Mouse (Mus musculus): Measurements from ENCODE around the gene Cttnbp2nl.
A peak's percentile ranks its signal among the peaks of the same experiment; 100 is the strongest.

Cttnbp2nl gene

GRCm38 (mm10) chr3:105059911-105060310 is 7.0 kb upstream of the Cttnbp2nl start:
- peak; percentile 59 for DNase-seq (ENCODE audit: extremely low read depth, insufficient read length, low spot score)

- peak; percentile 73 for DNase-seq (ENCODE audit: extremely low read depth, insufficient read length, low spot score)
Measured at GRCm38 (mm10) chr3:105058627-105059513, 5.9 kb upstream of the Cttnbp2nl start.

- no peak for DNase-seq (ENCODE audit: extremely low read depth, insufficient read length, low spot score)
Measured at GRCm38 (mm10) chr3:105055666-105056065, 2.7 kb upstream of the Cttnbp2nl start.

- peak; percentile 86 for DNase-seq (ENCODE audit: extremely low read depth, insufficient read length, low spot score)
Measured at GRCm38 (mm10) chr3:105054952-105055351, 2.0 kb upstream of the Cttnbp2nl start.

DNA sequence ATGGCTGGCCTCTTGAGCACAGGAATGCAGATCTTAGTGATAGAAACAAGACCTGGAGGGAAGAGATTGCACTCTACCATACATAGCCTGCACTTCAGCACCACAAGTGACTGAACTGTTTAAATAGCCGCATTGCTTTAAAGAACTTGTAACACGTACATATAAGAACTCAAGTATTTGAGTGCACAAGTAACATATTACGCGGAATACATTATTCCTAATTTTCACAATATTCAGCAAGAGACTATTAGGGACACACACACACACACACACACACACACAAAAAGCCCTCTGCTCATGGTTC is 704 bp upstream of the Cttnbp2nl start:
- DNase-seq (ENCODE audit: extremely low read depth, insufficient read length, low spot score) = no peak

- DNase-seq (ENCODE audit: extremely low read depth, insufficient read length, low spot score) = no peak
Measured at GRCm38 (mm10) chr3:105052171-105052936, 592 bp downstream of the Cttnbp2nl start.

GRCm38 (mm10) chr3:105051103-105051502 is 1.8 kb downstream of the Cttnbp2nl start:
- no peak for DNase-seq (ENCODE audit: extremely low read depth, insufficient read length, low spot score)

- DNase-seq (ENCODE audit: extremely low read depth, insufficient read length, low spot score) = no peak
Measured at GRCm38 (mm10) chr3:105049848-105050247, 3.1 kb downstream of the Cttnbp2nl start.

DNA sequence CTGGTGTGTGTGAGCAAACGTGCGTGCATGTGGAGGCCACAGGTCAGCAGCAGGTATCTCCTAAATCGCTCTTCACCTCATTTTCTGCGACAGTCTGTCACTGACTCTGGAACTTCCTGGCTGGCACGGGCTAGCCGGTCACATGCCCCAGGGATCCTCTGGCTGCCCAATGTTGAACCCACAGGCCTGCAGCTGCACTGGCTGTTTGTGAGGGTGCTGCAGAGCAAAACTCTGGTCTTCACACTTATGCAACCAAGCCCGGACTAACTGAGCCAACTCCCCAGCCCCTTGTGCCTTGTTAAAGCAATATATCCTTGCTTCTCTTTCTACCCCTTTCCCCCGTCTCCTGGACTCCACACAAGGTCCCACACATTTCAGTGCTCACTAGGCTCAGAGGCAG is 5.3 kb downstream of the Cttnbp2nl start:
- DNase-seq (ENCODE audit: extremely low read depth, insufficient read length, low spot score) = peak; percentile 59

DNA sequence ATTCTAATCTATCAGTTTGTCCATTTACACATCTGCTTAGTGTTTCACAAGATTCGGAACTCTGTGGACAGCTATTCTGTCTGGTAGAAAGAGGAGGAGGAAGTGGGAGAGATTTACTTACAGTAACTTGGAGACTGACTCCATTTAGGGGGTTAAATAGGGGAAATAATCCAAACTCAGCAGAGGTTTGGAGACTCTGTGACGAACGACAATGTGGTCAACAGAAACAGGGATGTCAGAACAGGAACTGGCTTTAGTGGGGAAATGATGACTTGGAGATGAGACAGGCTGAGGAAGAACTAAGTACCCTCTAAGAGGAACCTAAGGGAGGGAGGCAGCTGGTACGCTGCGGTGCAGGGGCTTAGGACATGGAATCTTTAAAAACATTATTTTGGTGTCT is 6.1 kb downstream of the Cttnbp2nl start:
- DNase-seq (ENCODE audit: extremely low read depth, insufficient read length, low spot score) = no peak

DNA sequence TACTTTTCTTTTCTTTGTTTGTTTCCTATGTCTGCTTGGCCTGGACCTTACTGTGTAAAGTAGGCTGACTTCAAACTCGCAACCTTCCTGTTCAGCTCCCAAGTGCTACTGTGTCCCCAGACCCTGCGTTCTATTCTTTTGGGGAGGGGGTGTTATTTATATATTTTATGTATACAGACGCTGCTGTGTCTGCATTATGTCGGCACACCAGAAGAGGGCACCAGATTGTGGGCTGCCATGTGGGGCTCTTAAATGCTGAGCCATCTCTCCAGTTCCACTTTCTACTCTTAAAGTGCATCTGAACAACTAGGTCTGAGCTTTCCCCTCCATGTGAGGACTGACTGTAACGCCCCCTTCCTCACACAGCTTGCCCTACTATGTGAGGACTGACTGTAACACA is 9.2 kb downstream of the Cttnbp2nl start:
- no peak for DNase-seq (ENCODE audit: extremely low read depth, insufficient read length, low spot score)

- DNase-seq (ENCODE audit: extremely low read depth, insufficient read length, low spot score) = no peak
Measured at GRCm38 (mm10) chr3:105040983-105041625, 11.8 kb downstream of the Cttnbp2nl start.

DNA sequence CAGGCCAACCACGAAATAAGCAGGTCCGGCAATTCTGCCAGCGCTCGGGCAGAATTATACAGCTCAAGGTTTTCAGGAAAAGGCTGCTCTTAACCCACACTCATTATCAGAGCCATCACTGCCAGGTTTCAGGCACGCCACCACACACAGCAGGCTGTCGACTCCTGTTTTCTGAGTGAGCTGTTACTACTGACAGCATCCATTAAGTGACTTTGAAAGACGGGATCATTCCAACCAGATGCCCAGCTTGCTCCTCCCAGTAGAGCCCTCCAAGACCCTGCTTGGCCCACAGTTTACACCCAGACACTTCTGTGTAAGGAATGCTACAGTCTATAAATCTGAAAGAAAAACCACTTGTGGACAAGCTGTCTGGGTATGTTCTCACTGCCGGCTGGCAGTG is 12.9 kb downstream of the Cttnbp2nl start:
- no peak for DNase-seq (ENCODE audit: extremely low read depth, insufficient read length, low spot score)

GRCm38 (mm10) chr3:105037240-105037770 is 15.6 kb downstream of the Cttnbp2nl start:
- no peak for DNase-seq (ENCODE audit: extremely low read depth, insufficient read length, low spot score)

DNA sequence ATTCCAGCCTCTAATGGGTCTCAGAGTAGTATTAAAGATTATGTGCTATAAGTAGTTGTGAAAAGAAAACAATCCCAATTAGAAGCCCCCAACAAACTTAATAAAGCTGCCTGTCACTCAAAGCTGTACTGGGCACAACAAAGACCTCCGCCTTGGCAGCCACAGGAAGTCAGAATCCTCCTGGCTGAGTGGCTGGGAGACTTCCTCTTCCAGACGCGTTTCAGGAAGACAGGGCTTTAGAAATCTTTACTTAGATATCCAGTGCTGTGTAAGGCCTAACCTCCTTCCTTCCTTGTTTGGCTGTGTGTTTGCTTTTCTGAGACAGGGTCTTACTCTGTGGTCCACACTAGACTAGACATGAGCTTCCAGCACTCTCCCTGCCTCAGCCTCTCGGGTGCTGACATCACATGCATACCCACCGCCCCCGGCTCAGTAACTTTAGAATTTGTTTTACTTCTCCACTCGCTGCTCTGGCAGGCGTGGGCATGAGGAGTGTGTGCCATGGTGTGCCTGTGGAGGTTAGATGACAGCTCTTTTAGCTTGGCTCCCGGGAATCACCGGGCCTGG is 16.6 kb downstream of the Cttnbp2nl start:
- DNase-seq (ENCODE audit: extremely low read depth, insufficient read length, low spot score) = no peak

- DNase-seq (ENCODE audit: extremely low read depth, insufficient read length, low spot score) = no peak
Measured at GRCm38 (mm10) chr3:105023371-105024005, 29.5 kb downstream of the Cttnbp2nl start.

GRCm38 (mm10) chr3:105019826-105020692 is 32.9 kb downstream of the Cttnbp2nl start:
- DNase-seq (ENCODE audit: extremely low read depth, insufficient read length, low spot score) = no peak

DNA sequence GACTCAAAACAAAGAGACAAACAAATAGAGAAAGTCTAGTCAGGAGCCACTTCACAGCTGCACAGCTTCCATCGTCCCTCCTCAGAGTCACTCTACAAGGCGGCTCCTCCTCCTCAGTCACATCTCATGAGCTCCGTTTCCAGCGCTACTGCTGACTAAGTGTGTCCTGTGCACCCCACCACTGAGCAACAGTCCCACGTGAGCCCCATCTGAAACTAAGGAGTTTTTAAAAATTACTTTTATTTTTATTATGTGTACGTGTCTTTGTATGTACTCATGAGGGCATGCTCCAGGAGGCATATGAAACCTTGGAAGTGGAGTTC is 34.2 kb downstream of the Cttnbp2nl start:
- DNase-seq (ENCODE audit: extremely low read depth, insufficient read length, low spot score) = no peak

GRCm38 (mm10) chr3:105018085-105018782 is 34.7 kb downstream of the Cttnbp2nl start:
- DNase-seq (ENCODE audit: extremely low read depth, insufficient read length, low spot score) = no peak
